Mouse (Mus musculus) right cerebral cortex, adult 2 months (tissue): ENCODE results near the gene Pea15a.

Source experiments
- DNase-seq, 2 experiments: peaks; one replicate each; pipeline ENCODE4 v3.0.0; 2021 to 2022; ENCODE audit warnings: low spot score in 2 of 2

The Pea15a gene

DNA sequence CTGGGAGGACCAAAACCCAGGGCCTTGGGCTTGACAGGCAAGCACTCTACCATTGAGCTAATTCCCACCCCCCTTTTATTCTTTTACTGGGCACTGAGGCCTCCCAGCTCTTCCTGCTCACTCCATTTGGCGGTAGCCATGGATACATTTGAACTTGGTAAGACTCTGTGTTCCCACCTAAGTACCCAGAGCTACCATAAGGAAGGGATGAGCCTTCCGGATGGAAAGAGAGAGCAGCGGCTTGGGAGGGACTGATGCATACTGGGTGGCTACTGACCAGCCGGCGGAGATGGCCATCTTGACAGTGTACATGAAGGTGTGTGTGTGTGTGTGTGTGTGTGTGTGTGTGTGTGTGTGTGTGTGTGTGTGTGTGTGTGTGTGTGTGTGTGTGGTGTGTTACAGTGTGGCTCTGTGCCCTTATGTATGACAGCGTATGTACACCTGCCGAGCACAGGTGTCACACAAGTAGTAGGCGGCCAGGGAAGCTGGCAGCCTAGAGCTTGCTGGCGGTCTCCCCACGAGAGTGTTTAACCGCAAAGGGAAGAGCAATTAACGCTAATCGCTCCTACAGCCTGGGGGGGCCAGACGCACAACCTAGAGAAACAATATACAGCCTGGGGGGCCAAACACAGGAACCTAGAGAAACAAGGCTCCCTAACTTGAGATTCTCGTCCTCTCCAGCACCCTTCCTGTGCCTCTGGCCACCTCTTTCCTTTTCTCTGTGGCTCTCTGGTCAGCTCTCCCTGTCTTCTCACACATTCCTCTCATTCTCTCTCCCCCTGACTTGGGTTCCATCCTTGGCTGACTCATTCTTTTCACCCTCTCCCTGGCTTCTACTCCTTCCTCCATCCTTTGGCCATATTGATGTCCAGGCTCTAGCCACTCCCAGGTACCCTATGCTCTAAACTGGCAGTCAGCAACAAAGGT lies 1.5 kb downstream of the Pea15a start:
- DNase-seq, result peak in 1 of 2 experiments; percentile 37

DNA sequence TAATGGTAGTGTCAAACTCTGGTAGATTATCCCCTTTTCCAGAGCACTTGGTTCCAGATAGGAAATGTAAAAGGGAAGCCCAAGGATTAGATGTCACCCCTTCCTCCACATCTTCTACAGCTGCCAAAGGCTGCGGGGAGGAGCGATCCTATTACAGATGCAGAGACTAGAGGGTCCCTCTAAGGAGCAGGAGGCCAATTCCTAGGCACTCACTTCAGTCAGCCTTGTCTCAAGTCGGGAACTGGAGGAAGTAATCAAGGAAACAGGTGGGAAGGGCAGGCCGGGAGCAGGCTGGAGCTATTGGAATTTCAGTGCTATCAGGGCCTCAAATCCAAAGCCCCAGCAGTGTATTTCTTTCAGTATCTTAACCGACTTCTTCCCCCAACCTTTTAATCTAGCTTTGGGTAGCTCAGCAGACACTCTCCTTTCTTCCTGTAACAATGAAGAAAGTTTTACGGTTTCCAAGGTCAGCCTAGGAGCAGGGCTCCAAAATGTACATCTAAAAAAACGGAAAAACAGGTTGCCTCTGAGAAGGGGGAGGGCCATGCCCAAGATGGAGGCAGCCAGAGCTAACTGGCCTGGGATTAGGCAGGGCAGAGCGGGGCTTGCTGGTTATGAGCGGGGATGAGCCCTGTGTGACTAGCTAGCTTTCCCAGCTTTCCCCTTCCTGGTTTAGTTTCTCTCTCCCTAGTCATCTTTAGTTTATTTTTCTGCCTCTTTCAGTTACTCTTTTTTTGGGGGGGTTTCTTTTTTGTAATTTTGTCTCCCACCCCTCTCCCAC lies 2.4 kb downstream of the Pea15a start:
- DNase-seq, result peak in 1 of 2 experiments; percentile 26

GRCm38 (mm10) chr1:172203566-172203965 lies 3.0 kb downstream of the Pea15a start:
- DNase-seq, result no peak

DNA sequence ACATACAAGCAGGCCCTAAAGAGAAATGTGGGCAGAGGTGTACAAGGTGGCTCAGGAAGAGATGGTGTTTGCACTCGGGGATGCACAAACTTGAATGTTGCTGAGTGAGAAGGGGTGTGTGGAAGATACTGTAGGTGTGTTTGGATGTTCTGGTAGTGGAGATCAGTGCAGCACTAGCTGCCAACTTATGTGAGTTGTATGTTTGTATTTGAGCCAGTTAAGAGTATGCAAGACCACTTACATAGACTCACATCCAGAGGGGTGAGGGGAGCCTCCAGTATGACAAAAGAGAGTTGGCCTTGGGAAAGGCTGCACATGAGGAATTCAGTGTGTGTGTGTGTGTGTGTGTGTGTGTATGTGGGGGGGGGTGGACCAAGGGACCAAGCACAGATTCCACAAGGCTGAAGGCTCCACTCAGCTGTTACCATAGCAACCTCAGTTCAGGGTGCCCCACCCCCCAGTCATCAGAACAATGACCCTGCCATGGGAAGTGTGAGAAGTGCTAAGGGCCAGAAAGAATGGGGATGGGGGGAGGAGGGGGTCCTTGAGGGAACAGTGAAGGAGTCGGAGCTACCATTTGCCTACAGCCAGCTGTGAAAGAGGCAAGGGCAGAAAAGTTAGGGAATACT lies 3.6 kb downstream of the Pea15a start:
- no peak for DNase-seq

- DNase-seq, result peak in 1 of 2 experiments; percentile 31
Measured at GRCm38 (mm10) chr1:172201967-172202880, 4.4 kb downstream of the Pea15a start.

GRCm38 (mm10) chr1:172200871-172201447 lies 5.6 kb downstream of the Pea15a start:
- peak; percentile 72 to 77 for DNase-seq

GRCm38 (mm10) chr1:172200161-172200560 lies 6.4 kb downstream of the Pea15a start:
- DNase-seq, result no peak

GRCm38 (mm10) chr1:172198996-172199395 lies 7.6 kb downstream of the Pea15a start:
- no peak for DNase-seq

DNA sequence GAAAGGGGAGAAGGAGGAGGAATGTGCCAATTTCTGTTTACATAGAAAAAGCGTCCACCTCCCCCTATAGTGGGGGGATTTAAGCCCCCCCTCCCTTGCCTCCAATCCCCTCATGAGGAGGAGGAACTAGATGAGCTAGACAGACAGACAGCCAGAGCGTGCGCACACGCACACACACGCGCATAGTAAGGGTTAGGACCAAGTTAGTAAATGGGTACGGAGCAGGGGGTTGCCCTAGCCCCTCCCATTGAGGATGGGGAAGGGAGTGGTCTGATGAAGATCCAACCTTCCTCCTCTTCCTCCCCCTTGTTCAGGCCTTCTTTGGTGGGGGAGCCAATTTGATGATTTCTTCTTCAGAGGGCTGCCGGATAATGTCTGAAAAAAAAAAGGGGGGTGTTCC lies 8.3 kb downstream of the Pea15a start:
- DNase-seq, result no peak

DNA sequence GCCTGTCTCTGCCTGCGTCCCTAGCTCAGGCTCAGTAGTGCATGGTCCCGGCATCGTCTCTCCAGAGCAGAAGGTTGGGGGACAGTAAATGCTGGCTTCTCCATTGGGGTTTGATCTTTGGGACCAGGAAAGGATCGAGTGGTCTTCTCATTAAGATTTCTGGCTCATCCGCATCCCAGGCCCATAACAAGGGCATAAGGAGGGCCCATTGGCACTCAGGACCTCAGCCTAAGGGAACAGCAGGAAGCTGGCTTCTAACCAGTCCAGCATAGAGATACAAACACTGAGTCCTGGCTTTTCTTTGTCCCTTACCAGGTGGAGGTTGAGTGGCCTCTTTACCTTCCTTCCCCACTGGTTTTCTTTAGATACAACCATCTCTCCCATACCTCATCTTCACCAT lies 8.8 kb downstream of the Pea15a start:
- no peak for DNase-seq

- DNase-seq, result no peak
Measured at GRCm38 (mm10) chr1:172197146-172197545, 9.5 kb downstream of the Pea15a start.

GRCm38 (mm10) chr1:172194435-172194834 lies 12.2 kb downstream of the Pea15a start:
- DNase-seq, result no peak

- DNase-seq, result no peak
Measured at GRCm38 (mm10) chr1:172192217-172192616, 14.4 kb downstream of the Pea15a start.

- no peak for DNase-seq
Measured at GRCm38 (mm10) chr1:172191578-172191977, 15.0 kb downstream of the Pea15a start.

- no peak for DNase-seq
Measured at GRCm38 (mm10) chr1:172188891-172189290, 17.7 kb downstream of the Pea15a start.

DNA sequence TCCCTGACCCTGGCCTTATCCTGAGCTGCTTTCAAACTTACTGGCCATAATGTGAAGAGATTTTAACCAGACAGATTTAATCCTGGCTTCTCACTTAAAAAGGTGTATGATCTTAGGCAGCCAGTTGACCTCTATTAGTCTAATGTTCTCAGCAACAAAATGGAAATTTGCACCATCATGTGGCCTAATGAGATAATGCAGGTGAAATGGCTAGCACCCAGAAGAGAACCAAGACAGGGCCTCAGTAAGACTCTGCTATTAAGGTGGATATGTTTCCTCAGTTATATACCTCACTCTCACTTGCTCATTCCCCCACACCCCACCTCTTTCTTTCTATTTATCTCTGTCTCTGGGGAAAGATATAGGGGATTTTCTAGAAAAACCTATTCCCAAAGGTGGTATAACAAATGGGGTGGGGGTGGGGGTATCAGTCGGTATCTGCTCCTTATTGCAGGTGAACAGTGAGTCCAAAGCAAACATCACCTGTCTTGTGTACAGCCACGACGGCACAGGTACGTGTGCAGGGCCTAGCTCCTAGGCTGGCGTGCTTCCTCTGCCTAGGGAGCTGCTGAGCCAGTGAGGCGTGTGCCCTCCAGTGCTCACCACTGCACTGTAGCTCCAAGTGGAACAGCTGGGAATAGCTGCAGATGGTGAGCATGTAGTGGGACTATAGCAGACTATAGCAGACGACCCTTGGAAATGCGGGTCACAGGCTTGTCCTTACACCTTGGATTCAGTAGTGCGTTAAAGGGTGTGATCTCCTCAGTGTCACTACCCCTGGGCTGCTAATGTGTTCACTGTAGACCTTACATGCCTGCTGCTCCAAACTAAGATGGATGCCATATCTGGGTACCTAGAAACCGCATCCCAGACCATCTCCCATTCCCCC lies 20.0 kb downstream of the Pea15a start:
- no peak for DNase-seq

- DNase-seq, result no peak
Measured at GRCm38 (mm10) chr1:172183915-172184314, 22.7 kb downstream of the Pea15a start.

GRCm38 (mm10) chr1:172183056-172183455 lies 23.5 kb downstream of the Pea15a start:
- DNase-seq, result no peak

DNA sequence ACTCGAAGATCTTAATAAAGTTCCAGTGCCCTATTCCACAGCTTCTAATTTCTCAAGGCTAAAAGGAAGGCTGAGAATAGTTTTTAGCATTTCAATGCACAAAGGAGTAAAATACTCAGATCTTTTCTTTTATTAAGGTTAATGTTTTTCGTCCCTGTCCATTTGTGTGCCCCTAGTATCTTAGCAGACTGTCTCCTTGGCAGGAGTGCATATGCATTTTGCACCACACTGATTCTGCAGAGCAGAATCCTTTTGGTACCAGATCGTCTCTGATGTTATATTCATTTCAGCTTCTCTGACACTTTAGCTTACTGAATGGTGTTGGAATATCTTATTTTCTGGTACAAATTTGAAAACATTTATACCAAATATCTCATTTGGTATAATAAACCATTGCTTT lies 24.8 kb downstream of the Pea15a start:
- no peak for DNase-seq

DNA sequence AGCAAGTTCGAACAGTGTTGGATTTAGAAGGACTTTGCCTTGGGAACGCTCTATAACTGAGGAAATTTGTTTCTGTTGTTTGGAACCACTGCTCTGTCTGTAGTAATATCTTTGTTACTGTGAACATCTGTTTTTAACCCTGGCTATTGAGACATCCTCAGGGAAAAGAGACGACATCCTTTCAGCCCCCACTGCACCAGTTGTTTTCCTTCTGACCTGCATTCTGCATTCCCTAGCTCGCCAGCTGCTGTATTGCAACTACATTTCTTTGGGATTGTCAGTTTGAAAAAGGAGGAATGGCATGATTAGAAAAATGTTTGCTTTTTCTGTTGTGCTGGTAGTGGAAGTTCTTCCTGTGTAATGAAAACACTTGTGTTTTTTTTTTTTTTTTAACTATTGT lies 25.7 kb downstream of the Pea15a start:
- DNase-seq, result no peak
